Mouse (Mus musculus) kidney, adult 2 months (tissue): ENCODE measurements around the gene Pla2g2e.

ENCODE experiments used
- CTCF ChIP-seq: fragments of 200-500 bp; conservative IDR thresholded peaks from 2 replicates; pipeline ENCODE4 v1.5.1; 2011; ENCODE audit warnings: low read depth, mild to moderate bottlenecking, control low read depth, low read length, moderate library complexity, mixed read lengths; ENCODE audit not compliant: insufficient read depth, insufficient read length
- POLR2A ChIP-seq: fragments of 200-500 bp; IDR thresholded peaks from one replicate; pipeline ENCODE4 v1.6.1; 2011; ENCODE audit warnings: low read depth, low read length, control low read depth

- TF ChIP-seq CTCF (no peak), POLR2A (no peak)
These were observed 39.5 kb downstream of the Pla2g2e start for GRCm38 (mm10) chr4:138917282-138917681.
